Mouse (Mus musculus): ENCODE measurements around the gene Sh3gl2. TPM values are rescaled to one million over a fixed set of nuclear protein-coding genes. Genes with fewer than 3 reads are reported as not detected.

The Sh3gl2 gene
- total and polyA plus RNA-seq, 3 experiments: not detected

DNA sequence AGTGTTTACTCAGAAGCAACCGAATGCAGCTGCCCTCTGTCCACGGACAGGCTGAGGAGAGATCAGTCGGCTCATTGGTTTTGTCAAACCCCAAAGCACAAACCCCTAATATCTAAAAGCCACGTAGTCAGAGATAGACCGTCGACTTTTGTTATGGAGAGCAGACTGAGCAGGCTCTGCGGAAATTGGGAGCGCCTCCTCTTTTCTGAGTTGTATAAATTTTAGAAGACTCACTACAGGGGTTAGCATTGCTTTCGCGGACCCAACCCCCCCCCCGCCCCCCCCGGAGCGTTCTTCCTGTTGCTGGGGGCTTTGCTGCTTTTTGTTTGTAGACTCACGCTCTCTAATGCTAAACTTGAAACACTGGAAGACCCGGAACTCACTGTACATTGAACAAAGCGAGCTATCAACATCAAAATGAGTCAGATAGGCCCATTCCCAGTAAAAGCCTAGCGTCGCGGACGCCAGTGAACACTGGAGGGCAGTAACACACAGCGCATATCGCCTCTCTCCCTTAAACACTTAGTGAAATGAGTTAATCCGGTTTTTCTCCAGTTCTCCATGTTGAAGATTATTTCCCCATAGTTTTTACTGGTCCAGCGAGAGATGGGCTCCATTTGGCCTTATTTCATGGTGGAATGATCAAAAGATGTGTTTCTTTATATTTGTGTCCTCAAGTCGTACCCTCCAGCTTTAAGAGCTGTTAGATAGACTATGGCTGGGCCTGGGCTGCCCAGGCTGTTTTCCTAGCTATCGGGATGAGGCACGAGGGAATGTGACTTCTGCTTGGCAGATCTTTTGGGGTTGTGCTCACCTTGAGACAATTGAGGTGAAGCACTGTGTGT, 42.2 kb upstream of the Sh3gl2 start:
- H3K9ac ChIP-seq (ENCODE audit: insufficient read depth, low read depth): no peak overlapping the region
- no peaks in the 10 kb centered on the region for H3K4me1 ChIP-seq (ENCODE audit: control insufficient read depth in 1 of 2, insufficient read depth in 2 of 2)
- H3K27ac ChIP-seq (ENCODE audit: insufficient read depth, low read depth): no peak overlapping the region
- dilution Hi-C loops (cut with MboI; ENCODE audit: extremely low pct_ligation_motif_present, extremely low pct_unique_long_range_greater_than_20kb, low sequenced_read_pairs) (no loop called here), in situ Hi-C loops (cut with MboI; ENCODE audit: low pct_ligation_motif_present, low pct_unique_long_range_greater_than_20kb, low sequenced_read_pairs) (no loop called here)
- no peaks in the 10 kb centered on the region for H3K79me2 ChIP-seq (replicated peaks; ENCODE audit: control insufficient read depth, extremely low read depth, insufficient read depth, poor library complexity, severe bottlenecking)
- H3K9me3 ChIP-seq (replicated peaks; ENCODE audit: low read length): peaks cover 53% of the 10 kb centered on the region
- TF ChIP-seq RAD21 (IDR thresholded peaks at IDR 0.05; ENCODE audit: low read depth, low read length): no peak; the same call in 1 of the 2 replicates
- no peak for TF ChIP-seq KAT2A (IDR thresholded peaks at IDR 0.05; ENCODE audit: insufficient replicate concordance, low read length)
- TF ChIP-seq ZKSCAN1 (IDR thresholded peaks at IDR 0.05; ENCODE audit: borderline replicate concordance, low read depth, low read length): no peak
- TF ChIP-seq ELF1 (IDR thresholded peaks at IDR 0.05; ENCODE audit: low read depth, low read length): no peak
- TF ChIP-seq MAZ (IDR thresholded peaks at IDR 0.05; ENCODE audit: low read depth, low read length): no peak
- TF ChIP-seq CTCF (conservative IDR thresholded peaks at IDR 0.05 in 1 of 2, IDR thresholded peaks at IDR 0.05 in 1 of 2; ENCODE audit: low read depth in 2 of 2, low read length in 2 of 2): no peak
- no peak for TF ChIP-seq MXI1 (IDR thresholded peaks at IDR 0.05; ENCODE audit: low read depth, low read length)
- no peak for TF ChIP-seq ZNF384 (IDR thresholded peaks at IDR 0.05; ENCODE audit: low read depth, low read length)
- no peak for TF ChIP-seq BHLHE40 (IDR thresholded peaks at IDR 0.05; ENCODE audit: low read depth, low read length)
- no peak for TF ChIP-seq MAX (IDR thresholded peaks at IDR 0.05; ENCODE audit: low read length)
- no peak for TF ChIP-seq ZC3H11A (IDR thresholded peaks at IDR 0.05; ENCODE audit: low read depth, low read length)
- no peak for TF ChIP-seq NRF1 (IDR thresholded peaks at IDR 0.05; ENCODE audit: low read depth, low read length)
- no peak for TF ChIP-seq E2F4 (IDR thresholded peaks at IDR 0.05; ENCODE audit: insufficient replicate concordance, low read depth, low read length)
- TF ChIP-seq SMC3 (IDR thresholded peaks at IDR 0.05; ENCODE audit: low read depth, low read length): no peak
- no peak for TF ChIP-seq JUND (conservative IDR thresholded peaks at IDR 0.05; ENCODE audit: low read depth, low read length)
- no peak for TF ChIP-seq POLR2AphosphoS2 (IDR thresholded peaks at IDR 0.05; ENCODE audit: low read depth, low read length)
- no peak for TF ChIP-seq ZMIZ1 (IDR thresholded peaks at IDR 0.05; ENCODE audit: low read depth, low read length)
- TF ChIP-seq ETS1 (conservative IDR thresholded peaks at IDR 0.05; ENCODE audit: low read depth, low read length): no peak
- TF ChIP-seq GABPA (IDR thresholded peaks at IDR 0.05; ENCODE audit: insufficient replicate concordance, low read depth, low read length): no peak
- no peak for TF ChIP-seq CHD1 (IDR thresholded peaks at IDR 0.05; ENCODE audit: low read depth, low read length)
- H3K4me3 ChIP-seq (replicated peaks in 1 of 3; ENCODE audit: low read depth in 2 of 3, low read length in 2 of 3, poor library complexity in 1 of 3): no peak overlapping the region
- no peak overlapping the region for H3K4me2 ChIP-seq (ENCODE audit: insufficient read depth, low read depth, poor library complexity, severe bottlenecking)
- H3K27me3 ChIP-seq (replicated peaks): no peaks in the 10 kb centered on the region
- no peak for DNase-seq (ENCODE audit: extremely low read depth)
- no peaks in the 10 kb centered on the region for H3K36me3 ChIP-seq (replicated peaks in 1 of 2; ENCODE audit: control insufficient read depth in 1 of 2, insufficient read depth in 1 of 2, low read length in 1 of 2)

DNA sequence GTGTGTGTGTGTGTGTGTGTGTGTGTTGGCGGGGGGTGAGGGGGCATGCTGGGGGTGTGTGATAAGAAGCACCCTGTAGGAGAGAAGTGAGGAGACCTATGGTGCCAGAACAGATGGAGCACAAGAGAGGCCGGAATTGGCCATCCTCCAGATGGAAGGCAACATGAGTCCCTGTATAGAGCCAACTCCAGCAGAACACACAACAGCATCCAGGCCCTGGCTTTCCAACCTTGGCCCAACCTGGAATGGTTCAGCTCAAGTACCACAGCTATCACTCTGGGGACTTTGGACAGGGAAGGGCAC, 41.7 kb upstream of the Sh3gl2 start:
- Histone ChIP-seq H3K4me1 (ENCODE audit: control insufficient read depth in 1 of 2, insufficient read depth in 2 of 2) (no peaks in the 10 kb centered on the region), H3K4me3 (replicated peaks in 1 of 3; ENCODE audit: low read depth in 2 of 3, low read length in 2 of 3, poor library complexity in 1 of 3) (no peak overlapping the region), H3K27me3 (replicated peaks) (no peaks in the 10 kb centered on the region), H3K27ac (ENCODE audit: insufficient read depth, low read depth) (no peak overlapping the region), H3K9ac (ENCODE audit: insufficient read depth, low read depth) (no peak overlapping the region), H3K4me2 (ENCODE audit: insufficient read depth, low read depth, poor library complexity, severe bottlenecking) (no peak overlapping the region), H3K79me2 (replicated peaks; ENCODE audit: control insufficient read depth, extremely low read depth, insufficient read depth, poor library complexity, severe bottlenecking) (no peaks in the 10 kb centered on the region), H3K36me3 (replicated peaks in 1 of 2; ENCODE audit: control insufficient read depth in 1 of 2, insufficient read depth in 1 of 2, low read length in 1 of 2) (no peaks in the 10 kb centered on the region), H3K9me3 (replicated peaks; ENCODE audit: low read length) (peaks cover 52% of the 10 kb centered on the region)
- TF ChIP-seq KAT2A (IDR thresholded peaks at IDR 0.05; ENCODE audit: insufficient replicate concordance, low read length) (no peak), ZNF384 (IDR thresholded peaks at IDR 0.05; ENCODE audit: low read depth, low read length) (no peak), JUN (IDR thresholded peaks at IDR 0.05; ENCODE audit: insufficient read depth, low read depth, low read length) (no peak), BHLHE40 (IDR thresholded peaks at IDR 0.05; ENCODE audit: low read depth, low read length) (no peak), USF2 (conservative IDR thresholded peaks at IDR 0.05; ENCODE audit: low read depth, low read length) (no peak), HCFC1 (IDR thresholded peaks at IDR 0.05; ENCODE audit: low read depth, low read length) (no peak), E2F4 (IDR thresholded peaks at IDR 0.05; ENCODE audit: insufficient replicate concordance, low read depth, low read length) (no peak), PAX5 (IDR thresholded peaks at IDR 0.05; ENCODE audit: low read length) (no peak), USF1 (IDR thresholded peaks at IDR 0.05; ENCODE audit: low read depth, low read length) (no peak), MXI1 (IDR thresholded peaks at IDR 0.05; ENCODE audit: low read depth, low read length) (no peak), MAFK (IDR thresholded peaks at IDR 0.05; ENCODE audit: insufficient replicate concordance, low read length) (no peak), SIN3A (IDR thresholded peaks at IDR 0.05; ENCODE audit: low read length) (no peak), ELF1 (IDR thresholded peaks at IDR 0.05; ENCODE audit: low read depth, low read length) (no peak), UBTF (IDR thresholded peaks at IDR 0.05; ENCODE audit: low read depth, low read length) (no peak), JUND (conservative IDR thresholded peaks at IDR 0.05; ENCODE audit: low read depth, low read length) (no peak), EP300 (IDR thresholded peaks at IDR 0.05; ENCODE audit: low read length) (no peak), ZKSCAN1 (IDR thresholded peaks at IDR 0.05; ENCODE audit: borderline replicate concordance, low read depth, low read length) (no peak), CHD2 (IDR thresholded peaks at IDR 0.05; ENCODE audit: low read length) (no peak)
- dilution Hi-C loops (cut with MboI; ENCODE audit: extremely low pct_ligation_motif_present, extremely low pct_unique_long_range_greater_than_20kb, low sequenced_read_pairs): no loop called here
- in situ Hi-C loops (cut with MboI; ENCODE audit: low pct_ligation_motif_present, low pct_unique_long_range_greater_than_20kb, low sequenced_read_pairs): no loop called here
- DNase-seq (ENCODE audit: extremely low read depth): no peak
